Mouse (Mus musculus) thymus, adult 2 months (tissue): ENCODE measurements at regions not wholly inside any gene's neighbourhood (a gene's known extent, or its start where the extent isn't known, plus 50 kb on each side); places are given as distances from the start of the nearest gene placed in this dataset.

Experiments
- DNase-seq: peaks from one replicate; pipeline ENCODE4 v3.0.0; 2021
- H3K27ac ChIP-seq: fragments of 200-500 bp; 2 replicates; pipeline ENCODE4 v1.5.1; 2012; ENCODE audit warnings: low read length, control low read depth; ENCODE audit not compliant: control insufficient read depth, insufficient read depth
- H3K27me3 ChIP-seq: fragments of 200-500 bp; 2 replicates; pipeline ENCODE4 v1.6.1; 2012; ENCODE audit warnings: mild to moderate bottlenecking, low read length, moderate library complexity, mixed read lengths; ENCODE audit not compliant: control insufficient read depth, insufficient read depth
- H3K36me3 ChIP-seq: fragments of 200-500 bp; 2 replicates; pipeline ENCODE4 v1.6.1; 2012; ENCODE audit warnings: mild to moderate bottlenecking, low read length, moderate library complexity; ENCODE audit not compliant: control insufficient read depth, insufficient read depth
- H3K4me1 ChIP-seq: fragments of 200-500 bp; replicated peaks from 2 replicates; pipeline ENCODE4 v1.6.1; 2012; ENCODE audit warnings: low read length; ENCODE audit not compliant: control insufficient read depth, insufficient read depth
- H3K4me3 ChIP-seq: fragments of 200-500 bp; 2 replicates; pipeline ENCODE4 v1.5.1; 2012; ENCODE audit warnings: mild to moderate bottlenecking, low read length, control low read depth, moderate library complexity; ENCODE audit not compliant: control insufficient read depth, insufficient read depth
- CTCF ChIP-seq: fragments of 200-500 bp; IDR thresholded peaks from 2 replicates; pipeline ENCODE4 v1.5.1; 2012; ENCODE audit warnings: mild to moderate bottlenecking, control low read depth, low read length, moderate library complexity, borderline replicate concordance; ENCODE audit not compliant: control insufficient read depth, poor library complexity, insufficient read depth; ENCODE audit errors: extremely low read depth
- POLR2A ChIP-seq: fragments of 200-500 bp; IDR thresholded peaks from 2 replicates; pipeline ENCODE4 v1.6.1; 2012; ENCODE audit warnings: mild to moderate bottlenecking, low read length, control low read depth, moderate library complexity; ENCODE audit not compliant: control insufficient read depth, poor library complexity, insufficient read depth; ENCODE audit errors: extremely low read depth
- WGBS: fragments of 180-500 bp; shearing (Covaris S2); methylation state at CpG from one replicate; pipeline ENCODE4 v1.1.7; 2018; 5-methylcytosine and 5-hydroxymethylcytosine counted together

GRCm38 (mm10) chr9:83326437-83327086 lies 114.4 kb downstream of the Lca5 start:
- TF ChIP-seq CTCF (no peak), POLR2A (no peak)
- DNase-seq, result no peak
- no peaks in the 10 kb centered on the region for H3K4me1 ChIP-seq
- no peaks in the 10 kb centered on the region for H3K27me3 ChIP-seq
- no peak overlapping the region for H3K4me3 ChIP-seq
- no peaks in the 10 kb centered on the region for H3K36me3 ChIP-seq
- no peak overlapping the region for H3K27ac ChIP-seq
- 59% methylated on average over 7 of the region's 7 CpGs for WGBS

- 28% methylated on average over 6 of the region's 6 CpGs for WGBS
- no peaks in the 10 kb centered on the region for H3K27me3 ChIP-seq
- no peak for DNase-seq
- no peaks in the 10 kb centered on the region for H3K36me3 ChIP-seq
- H3K4me3 ChIP-seq, result no peak overlapping the region
- no peak overlapping the region for H3K27ac ChIP-seq
- no peaks in the 10 kb centered on the region for H3K4me1 ChIP-seq
- TF ChIP-seq POLR2A, result no peak
- TF ChIP-seq CTCF, result no peak
Observed at GRCm38 (mm10) chr9:83325910-83326309, 115.0 kb downstream of the Lca5 start.

GRCm38 (mm10) chr9:83324336-83324735 lies 116.6 kb downstream of the Lca5 start:
- Histone ChIP-seq H3K4me1 (no peaks in the 10 kb centered on the region), H3K4me3 (no peak overlapping the region), H3K27me3 (no peaks in the 10 kb centered on the region), H3K36me3 (no peaks in the 10 kb centered on the region), H3K27ac (no peak overlapping the region)
- TF ChIP-seq CTCF, result no peak
- no peak for DNase-seq
- 8% methylated on average over 3 of the region's 3 CpGs for WGBS

- Histone ChIP-seq H3K4me3 (no peak overlapping the region), H3K27ac (no peak overlapping the region), H3K4me1 (no peaks in the 10 kb centered on the region), H3K36me3 (no peaks in the 10 kb centered on the region), H3K27me3 (no peaks in the 10 kb centered on the region)
- no peak for DNase-seq
- WGBS, result 94% methylated on average over 8 of the region's 8 CpGs
- TF ChIP-seq CTCF, result no peak
- TF ChIP-seq POLR2A, result no peak
Observed at GRCm38 (mm10) chr9:83322991-83323583, 117.8 kb downstream of the Lca5 start.

- no peak overlapping the region for H3K27ac ChIP-seq
- no peak overlapping the region for H3K4me3 ChIP-seq
- no peaks in the 10 kb centered on the region for H3K36me3 ChIP-seq
- H3K27me3 ChIP-seq, result no peaks in the 10 kb centered on the region
- no peak for DNase-seq
- TF ChIP-seq CTCF, result no peak
- TF ChIP-seq POLR2A, result no peak
- H3K4me1 ChIP-seq, result no peaks in the 10 kb centered on the region
Observed at GRCm38 (mm10) chr9:83321793-83322192, 119.1 kb downstream of the Lca5 start.

GRCm38 (mm10) chr9:83320834-83321233 lies 120.1 kb downstream of the Lca5 start:
- no peaks in the 10 kb centered on the region for H3K4me1 ChIP-seq
- no peaks in the 10 kb centered on the region for H3K36me3 ChIP-seq
- no peak for DNase-seq
- no peak overlapping the region for H3K27ac ChIP-seq
- WGBS, result 87% methylated on average over 4 of the region's 4 CpGs
- no peak for TF ChIP-seq POLR2A
- TF ChIP-seq CTCF, result no peak
- H3K27me3 ChIP-seq, result no peaks in the 10 kb centered on the region
- H3K4me3 ChIP-seq, result no peak overlapping the region

GRCm38 (mm10) chr9:83316818-83317162 lies 124.1 kb downstream of the Lca5 start:
- H3K36me3 ChIP-seq, result no peaks in the 10 kb centered on the region
- TF ChIP-seq POLR2A (no peak), CTCF (no peak)
- WGBS, result 73% methylated on average over 2 of the region's 2 CpGs
- H3K4me3 ChIP-seq, result no peak overlapping the region
- no peak overlapping the region for H3K27ac ChIP-seq
- no peaks in the 10 kb centered on the region for H3K4me1 ChIP-seq
- no peak for DNase-seq
- no peaks in the 10 kb centered on the region for H3K27me3 ChIP-seq
